Mouse (Mus musculus) myocyte (in vitro differentiated cells): ENCODE data around the gene Sergef.

Experiments used
- CEBPB ChIP-seq: IDR thresholded peaks from 2 replicates; pipeline ENCODE4 v1.6.1; 2011; ENCODE audit warnings: mild to moderate bottlenecking, moderate library complexity; ENCODE audit not compliant: poor library complexity, insufficient read depth, severe bottlenecking
- MAX ChIP-seq: IDR thresholded peaks from one replicate; pipeline ENCODE4 v1.6.1; 2011; ENCODE audit warnings: low read depth, mild to moderate bottlenecking, control low read depth
- MYOD1 ChIP-seq, 3 experiments: IDR thresholded peaks; one replicate each; pipeline ENCODE4 v1.6.1; 2011; ENCODE audit warnings: control low read depth in 2 of 3, low read depth in 2 of 3, mild to moderate bottlenecking in 2 of 3, moderate library complexity in 1 of 3; ENCODE audit not compliant: insufficient read length in 2 of 3, control insufficient read depth in 1 of 3
- POLR2A ChIP-seq: IDR thresholded peaks from one replicate; pipeline ENCODE4 v1.6.1; 2011; ENCODE audit warnings: low read depth, mild to moderate bottlenecking, control low read depth, moderate library complexity; ENCODE audit not compliant: insufficient read length
- USF1 ChIP-seq: IDR thresholded peaks from one replicate; pipeline ENCODE4 v1.6.1; 2011; ENCODE audit warnings: low read depth, mild to moderate bottlenecking, control low read depth, moderate library complexity

DNA sequence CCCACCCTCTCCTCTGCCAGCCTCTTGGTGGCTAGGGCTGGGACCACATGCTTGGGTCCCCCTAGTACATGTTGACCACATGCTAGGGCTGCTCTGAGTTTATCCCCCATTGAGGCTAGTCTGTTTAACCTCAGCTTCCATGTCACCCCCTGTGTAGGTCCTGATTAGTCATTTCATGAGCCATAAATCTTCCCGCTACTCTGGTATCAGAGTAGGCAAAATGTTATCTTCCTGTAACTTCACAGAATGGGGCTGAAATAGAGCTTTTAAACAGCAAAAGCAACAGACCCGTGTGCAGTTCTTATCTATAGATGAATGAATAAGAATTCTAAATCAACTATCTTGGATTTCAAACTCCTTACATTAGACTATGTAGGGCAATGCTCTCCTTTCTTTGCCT is 138.1 kb downstream of the Sergef start:
- TF ChIP-seq POLR2A = no peak
- TF ChIP-seq CEBPB = no peak
- no peak for TF ChIP-seq MYOD1 (IDR thresholded peaks at IDR 0.05; ENCODE audit: control insufficient read depth in 1 of 3, insufficient read length in 2 of 3, low read depth in 2 of 3)
- TF ChIP-seq MAX = no peak
- TF ChIP-seq USF1 = no peak
